Mouse (Mus musculus): Measurements from ENCODE around the gene Camk2g. TPM values are rescaled to one million over a fixed set of nuclear protein-coding genes. Genes with fewer than 3 reads are reported as not detected.

Camk2g gene
- polyA plus RNA-seq, 1 experiment from 2014 or later, result 43.7 TPM

- Histone ChIP-seq H3K9ac (ENCODE audit: low read length) (no peak overlapping the region), H3K27me3 (ENCODE audit: control insufficient read depth, insufficient read depth, low read length) (no peaks in the 10 kb centered on the region), H3K27ac (ENCODE audit: low read length) (no peak overlapping the region), H3K9me3 (replicated peaks; ENCODE audit: control insufficient read depth, low read length) (no peaks in the 10 kb centered on the region), H3K36me3 (ENCODE audit: control insufficient read depth, insufficient read depth, low read length) (peaks cover 48% of the 10 kb centered on the region), H3K4me2 (ENCODE audit: low read depth, low read length) (no peak overlapping the region), H3K4me3 (replicated peaks; ENCODE audit: low read length) (no peak overlapping the region), H3K4me1 (ENCODE audit: control insufficient read depth, insufficient read depth, low read length) (no peaks in the 10 kb centered on the region)
- no peak for ATAC-seq (ENCODE audit: insufficient read depth, low FRiP score)
- WGBS, result 86% methylated on average over 2 of the region's 2 CpGs
These were observed 104.9 kb downstream of the Camk2g start for GRCm38 (mm10) chr14:20689009-20689408.

GRCm38 (mm10) chr14:20686576-20686975 lies 107.3 kb downstream of the Camk2g start:
- no peak overlapping the region for H3K4me2 ChIP-seq (ENCODE audit: low read depth, low read length)
- no peaks in the 10 kb centered on the region for H3K9me3 ChIP-seq (replicated peaks; ENCODE audit: control insufficient read depth, low read length)
- H3K9ac ChIP-seq (ENCODE audit: low read length), result no peak overlapping the region
- H3K36me3 ChIP-seq (ENCODE audit: control insufficient read depth, insufficient read depth, low read length), result peaks cover 60% of the 10 kb centered on the region
- no peak overlapping the region for H3K27ac ChIP-seq (ENCODE audit: low read length)
- no peak overlapping the region for H3K4me3 ChIP-seq (replicated peaks; ENCODE audit: low read length)
- no peak for ATAC-seq (ENCODE audit: insufficient read depth, low FRiP score)
- WGBS, result 94% methylated on average over 3 of the region's 3 CpGs
- no peaks in the 10 kb centered on the region for H3K4me1 ChIP-seq (ENCODE audit: control insufficient read depth, insufficient read depth, low read length)
- no peaks in the 10 kb centered on the region for H3K27me3 ChIP-seq (ENCODE audit: control insufficient read depth, insufficient read depth, low read length)

Small RNA genes lying within 50 kb of the gene (microRNA-seq; reads per million reads assigned to microRNA genes)
- gene Mir6946, result 1.5 reads per million

Other genes with a start within 250 kb of the Camk2g start
- 22.5 and 27.5 TPM in 2 replicates for gene Ppp3cb, start 247.5 kb downstream of the Camk2g start, polyA plus RNA-seq (2015; fragmentation: Nextera tagmentation; extraction: Ambion mirVana)
- 6.4 and 7.4 TPM in 2 replicates for gene Usp54, start 153.0 kb downstream of the Camk2g start, polyA plus RNA-seq (2015; fragmentation: Nextera tagmentation; extraction: Ambion mirVana)
- 1.4 and 29.8 TPM in 2 replicates for gene Myoz1, start 137.5 kb downstream of the Camk2g start, polyA plus RNA-seq (2015; fragmentation: Nextera tagmentation; extraction: Ambion mirVana)
- gene Synpo2l, start 125.7 kb downstream of the Camk2g start, polyA plus RNA-seq (2015; fragmentation: Nextera tagmentation; extraction: Ambion mirVana), result 0.36 and 5.1 TPM in 2 replicates
- gene Sec24c, start 119.8 kb downstream of the Camk2g start, polyA plus RNA-seq (2015; fragmentation: Nextera tagmentation; extraction: Ambion mirVana), result 90.5 and 110 TPM in 2 replicates
- gene Fut11, start 99.1 kb downstream of the Camk2g start, polyA plus RNA-seq (2015; fragmentation: Nextera tagmentation; extraction: Ambion mirVana), result 18.3 and 19.3 TPM in 2 replicates
- gene Chchd1, start 91.1 kb downstream of the Camk2g start, polyA plus RNA-seq (2015; fragmentation: Nextera tagmentation; extraction: Ambion mirVana), result 149 and 187 TPM in 2 replicates
- gene Zswim8, start 86.5 kb downstream of the Camk2g start, polyA plus RNA-seq (2015; fragmentation: Nextera tagmentation; extraction: Ambion mirVana), result 23.2 and 26.8 TPM in 2 replicates
- 23.7 and 24.4 TPM in 2 replicates for gene Ndst2, start 59.5 kb downstream of the Camk2g start, polyA plus RNA-seq (2015; fragmentation: Nextera tagmentation; extraction: Ambion mirVana)
- gene Plau, start 42.6 kb upstream of the Camk2g start, polyA plus RNA-seq (2015; fragmentation: Nextera tagmentation; extraction: Ambion mirVana), result 1.9 and 2.8 TPM in 2 replicates
- 108 and 116 TPM in 2 replicates for gene Vcl, start 135.3 kb upstream of the Camk2g start, polyA plus RNA-seq (2015; fragmentation: Nextera tagmentation; extraction: Ambion mirVana)

Data from stomach, embryonic 16.5 days (tissue).